ENCODE assay signal across 26 mouse cellular contexts in the genomic region with DNA sequence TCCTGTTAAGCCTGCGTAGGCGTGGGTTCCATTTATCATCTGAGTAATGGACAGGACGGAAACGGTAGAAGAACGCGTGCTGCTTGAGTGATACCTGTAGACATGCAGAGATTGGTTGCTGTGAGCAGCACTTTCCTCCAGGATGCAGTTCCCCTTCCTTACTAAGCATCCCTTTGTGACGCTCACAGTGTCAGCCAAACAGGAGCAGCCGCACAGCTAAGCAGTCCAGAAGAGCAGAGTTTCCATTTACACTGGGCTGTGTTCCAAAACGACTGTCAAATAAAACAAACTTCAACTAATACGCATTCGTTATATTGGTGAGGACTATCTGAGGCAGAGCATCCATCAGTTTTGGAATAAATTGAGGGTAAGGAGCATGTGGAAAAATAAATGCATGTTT. TPM values are rescaled to one million over a fixed set of nuclear protein-coding genes. Genes with fewer than 3 reads are reported as not detected.
DNase-seq lines count a peak whose midpoint lies in the region; ATAC-seq lines count a peak whose summit lies in the region.
"Had no signal": no experiment of that assay in that cellular context is flagged by ENCODE, and none has a peak within 500 bp of the region (broad histone marks: within the 10 kb centered on the region; RNA-seq: fewer than 3 reads in every experiment).

No protein-coding gene starts in this region.

- peak; percentile 70; the same call in 1 of the 2 replicates for ATAC-seq in forebrain, embryonic 13.5 days
- ATAC-seq in hindbrain, embryonic 16.5 days = 0 out of 2 replicates have a peak, but pooled peaks have one; percentile 2
- no peak for ATAC-seq in hindbrain, embryonic 11.5 days (ENCODE audit: low FRiP score)
- 0 out of 2 replicates have a peak, but pooled peaks have one; percentile 31 for ATAC-seq in lung, embryonic 16.5 days (ENCODE audit: low read depth)
- ATAC-seq: CD4-positive, CD25-positive, alpha-beta regulatory T cell, adult 4 months; intestine, embryonic 16.5 days; lung, postnatal 0 days; midbrain, embryonic 15.5 days had no signal

- WGBS in forebrain, embryonic 13.5 days = 74% methylated on average over 11 of the region's 11 CpGs
- 93% methylated on average over 11 of the region's 11 CpGs for WGBS in forebrain, embryonic 10.5 days
- 75% methylated on average over 11 of the region's 11 CpGs for WGBS in hindbrain, embryonic 16.5 days
- 92% methylated on average over 11 of the region's 11 CpGs for WGBS in hindbrain, embryonic 11.5 days
- 60% methylated on average over 11 of the region's 11 CpGs for WGBS in lung, embryonic 16.5 days

- H3K4me3 ChIP-seq in forebrain, embryonic 13.5 days = no peak overlapping the region
- no peak overlapping the region for H3K4me3 ChIP-seq in forebrain, embryonic 10.5 days
- no peak overlapping the region for H3K4me3 ChIP-seq in hindbrain, embryonic 16.5 days (ENCODE audit: low read length)
- H3K4me3 ChIP-seq in hindbrain, embryonic 11.5 days (ENCODE audit: low read depth, low read length) = no peak overlapping the region
- H3K4me3 ChIP-seq in lung, embryonic 16.5 days (ENCODE audit: low read length) = no peak overlapping the region
- H3K4me3 ChIP-seq: embryonic facial prominence, embryonic 12.5 days; erythroblast, embryonic 14.5 days; gastrocnemius, adult 2 months; kidney, embryonic 15.5 days; limb, embryonic 13.5 days; midbrain, embryonic 15.5 days; neural tube, embryonic 12.5 days had no signal

- H3K4me2 ChIP-seq in forebrain, embryonic 13.5 days = no peak overlapping the region
- no peak overlapping the region for H3K4me2 ChIP-seq in hindbrain, embryonic 16.5 days (ENCODE audit: low read length)
- no peak overlapping the region for H3K4me2 ChIP-seq in hindbrain, embryonic 11.5 days (replicated peaks; ENCODE audit: low read depth, low read length)
- no peak overlapping the region for H3K4me2 ChIP-seq in lung, embryonic 16.5 days (ENCODE audit: low read depth, low read length)
- H3K4me2 ChIP-seq: embryonic facial prominence, embryonic 12.5 days; hindbrain, embryonic 14.5 days; kidney, embryonic 15.5 days; limb, embryonic 13.5 days; midbrain, embryonic 15.5 days; neural tube, embryonic 12.5 days had no signal

- peaks cover 4% of the 10 kb centered on the region; the same call in 1 of the 2 replicates for H3K4me1 ChIP-seq in forebrain, embryonic 13.5 days
- H3K4me1 ChIP-seq in forebrain, embryonic 10.5 days = no peaks in the 10 kb centered on the region
- H3K4me1 ChIP-seq in hindbrain, embryonic 16.5 days (ENCODE audit: control insufficient read depth, insufficient read depth, low read depth, low read length) = no peaks in the 10 kb centered on the region
- H3K4me1 ChIP-seq in hindbrain, embryonic 11.5 days (replicated peaks; ENCODE audit: control insufficient read depth, insufficient read depth, low read length) = no peaks in the 10 kb centered on the region
- H3K4me1 ChIP-seq in lung, embryonic 16.5 days (replicated peaks; ENCODE audit: control insufficient read depth, insufficient read depth, low read length) = no peaks in the 10 kb centered on the region
- H3K4me1 ChIP-seq: embryonic facial prominence, embryonic 12.5 days; kidney, embryonic 15.5 days; midbrain, embryonic 15.5 days; neural tube, embryonic 12.5 days had no signal

- H3K36me3 ChIP-seq in forebrain, embryonic 13.5 days (ENCODE audit: poor library complexity, severe bottlenecking) = no peaks in the 10 kb centered on the region
- no peaks in the 10 kb centered on the region for H3K36me3 ChIP-seq in forebrain, embryonic 10.5 days (replicated peaks)
- H3K36me3 ChIP-seq in hindbrain, embryonic 16.5 days (ENCODE audit: control insufficient read depth, insufficient read depth, low read length) = no peaks in the 10 kb centered on the region
- no peaks in the 10 kb centered on the region for H3K36me3 ChIP-seq in hindbrain, embryonic 11.5 days (ENCODE audit: control insufficient read depth, insufficient read depth, low read length)
- no peaks in the 10 kb centered on the region for H3K36me3 ChIP-seq in lung, embryonic 16.5 days (ENCODE audit: control insufficient read depth, insufficient read depth, low read length)
- H3K36me3 ChIP-seq: embryonic facial prominence, embryonic 12.5 days; limb, embryonic 13.5 days; midbrain, embryonic 15.5 days; neural tube, embryonic 12.5 days had no signal

- H3K27me3 ChIP-seq in forebrain, embryonic 13.5 days = no peaks in the 10 kb centered on the region
- H3K27me3 ChIP-seq in forebrain, embryonic 10.5 days (ENCODE audit: poor library complexity, severe bottlenecking) = no peaks in the 10 kb centered on the region
- no peaks in the 10 kb centered on the region for H3K27me3 ChIP-seq in hindbrain, embryonic 16.5 days (replicated peaks; ENCODE audit: control insufficient read depth, insufficient read depth, low read length)
- H3K27me3 ChIP-seq in hindbrain, embryonic 11.5 days (ENCODE audit: control insufficient read depth, insufficient read depth, low read length) = no peaks in the 10 kb centered on the region
- no peaks in the 10 kb centered on the region for H3K27me3 ChIP-seq in lung, embryonic 16.5 days (ENCODE audit: control insufficient read depth, insufficient read depth, low read depth, low read length)
- H3K27me3 ChIP-seq: embryonic facial prominence, embryonic 12.5 days; kidney, embryonic 15.5 days; limb, embryonic 13.5 days; midbrain, embryonic 15.5 days; neural tube, embryonic 12.5 days had no signal

- no peak overlapping the region for H3K9ac ChIP-seq in forebrain, embryonic 13.5 days
- H3K9ac ChIP-seq in hindbrain, embryonic 16.5 days (ENCODE audit: low read depth, low read length) = no peak overlapping the region
- H3K9ac ChIP-seq in hindbrain, embryonic 11.5 days (ENCODE audit: low read depth, low read length) = no peak overlapping the region
- H3K9ac ChIP-seq in lung, embryonic 16.5 days (ENCODE audit: low read length) = no peak overlapping the region
- H3K9ac ChIP-seq: embryonic facial prominence, embryonic 12.5 days; hindbrain, embryonic 14.5 days; kidney, embryonic 15.5 days; limb, embryonic 13.5 days; liver, embryonic 14.5 days; midbrain, embryonic 15.5 days; neural tube, embryonic 12.5 days had no signal

- H3K9me3 ChIP-seq in forebrain, embryonic 13.5 days (replicated peaks) = no peaks in the 10 kb centered on the region
- H3K9me3 ChIP-seq in forebrain, embryonic 10.5 days = no peaks in the 10 kb centered on the region
- 0 out of 2 replicates have a peak, but pooled peaks cover 2% of the 10 kb centered on the region for H3K9me3 ChIP-seq in hindbrain, embryonic 16.5 days (ENCODE audit: control insufficient read depth, low read length)
- no peaks in the 10 kb centered on the region for H3K9me3 ChIP-seq in hindbrain, embryonic 11.5 days (ENCODE audit: control insufficient read depth, low read length)
- no peaks in the 10 kb centered on the region for H3K9me3 ChIP-seq in lung, embryonic 16.5 days (ENCODE audit: control insufficient read depth, low read length)
- H3K9me3 ChIP-seq: embryonic facial prominence, embryonic 12.5 days; kidney, embryonic 15.5 days; limb, embryonic 13.5 days; midbrain, embryonic 15.5 days; neural tube, embryonic 12.5 days had no signal

- H3K27ac ChIP-seq in forebrain, embryonic 13.5 days = no peak overlapping the region
- H3K27ac ChIP-seq in forebrain, embryonic 10.5 days = no peak overlapping the region
- no peak overlapping the region for H3K27ac ChIP-seq in hindbrain, embryonic 16.5 days (ENCODE audit: low read depth, low read length)
- no peak overlapping the region for H3K27ac ChIP-seq in hindbrain, embryonic 11.5 days (ENCODE audit: low read depth, low read length)
- no peak overlapping the region for H3K27ac ChIP-seq in lung, embryonic 16.5 days (ENCODE audit: low read length)
- H3K27ac ChIP-seq: embryonic facial prominence, embryonic 12.5 days; gastrocnemius, adult 2 months; hindbrain, embryonic 14.5 days; kidney, embryonic 15.5 days; limb, embryonic 13.5 days; liver, embryonic 14.5 days; midbrain, embryonic 15.5 days; neural tube, embryonic 12.5 days; stomach, postnatal 0 days had no signal

- DNase-seq in forebrain, embryonic 10.5 days (ENCODE audit: extremely low spot score, low spot score) = no peak
- DNase-seq in hindbrain, embryonic 11.5 days (ENCODE audit: low spot score) = no peak
- DNase-seq in lung, postnatal 10 days = no peak
- no peak for DNase-seq in yolk sac, embryonic 10.5 days (ENCODE audit: low spot score)
- DNase-seq: adrenal gland, postnatal 14 days; cerebellum, adult 9-11 months; gastrocnemius, adult 2 months; kidney, postnatal 36 days; right cerebral cortex, postnatal 14 days; thymus, adult 2 months; thymus, postnatal 4 days had no signal

RNA-seq across cellular contexts. Expression of a gene that starts 17.8 kb away (rescaled TPM):
- polyA plus RNA-seq in forebrain, embryonic 13.5 days (2015; fragmentation: Nextera tagmentation; extraction: Ambion mirVana) = 2.6 and 4.0 TPM in 2 replicates
- 2.4 and 2.6 TPM in 2 replicates for polyA plus RNA-seq in forebrain, embryonic 10.5 days (2016; fragmentation: Nextera tagmentation; extraction: Ambion mirVana)
- polyA plus RNA-seq in hindbrain, embryonic 16.5 days (2015; fragmentation: Nextera tagmentation; extraction: Ambion mirVana) = 9.8 and 11.6 TPM in 2 replicates
- polyA plus RNA-seq in hindbrain, embryonic 11.5 days (2014; fragmentation: Nextera tagmentation; extraction: Ambion mirVana) = 5.1 and 7.0 TPM in 2 replicates
- 4.0 and 4.8 TPM in 2 replicates for polyA plus RNA-seq in lung, embryonic 16.5 days (2015; fragmentation: Nextera tagmentation; extraction: Ambion mirVana)
- polyA plus RNA-seq: erythroblast, embryonic 14.5 days had no signal
